In genomic region chr4:140662453-140662852, GRCm38 (mm10) we compare ENCODE assay signal across 12 mouse cellular contexts. TPM values are rescaled to one million over a fixed set of nuclear protein-coding genes. Genes with fewer than 3 reads are reported as not detected.
DNase-seq lines count a peak whose midpoint lies in the region; ATAC-seq lines count a peak whose summit lies in the region.
"Had no signal": no experiment of that assay in that cellular context is flagged by ENCODE, and none has a peak within 500 bp of the region (broad histone marks: within the 10 kb centered on the region; RNA-seq: fewer than 3 reads in every experiment).

No protein-coding gene starts in this region.

- DNase-seq in forebrain, embryonic 14.5 days (ENCODE audit: low spot score) = no peak
- no peak for DNase-seq in midbrain, embryonic 14.5 days
- DNase-seq in heart, postnatal 36 days = peak; percentile 35 to 43
- no peak for DNase-seq in layer of hippocampus, adult 18-20 months (ENCODE audit: low spot score in 2 of 2)
- no peak for DNase-seq in spleen, postnatal 10 days (ENCODE audit: low spot score in 2 of 2)
- DNase-seq: gastrocnemius, postnatal 14 days; liver, embryonic 13.5 days; right cerebral cortex, postnatal 25 days; thymus, adult 18-20 months had no signal

- no peak overlapping the region for H3K4me2 ChIP-seq in forebrain, embryonic 14.5 days (ENCODE audit: low read length)
- no peak overlapping the region for H3K4me2 ChIP-seq in forebrain, embryonic 13.5 days
- H3K4me2 ChIP-seq in midbrain, embryonic 12.5 days (replicated peaks) = no peak overlapping the region
- no peak overlapping the region for H3K4me2 ChIP-seq in midbrain, embryonic 14.5 days (ENCODE audit: low read length)
- H3K4me2 ChIP-seq in stomach, embryonic 16.5 days (ENCODE audit: low read depth, low read length) = no peak overlapping the region
- H3K4me2 ChIP-seq: liver, embryonic 13.5 days had no signal

- intact Hi-C loops in heart, postnatal 36 days (cut with DNase I) = no loop called here

- H3K4me1 ChIP-seq in forebrain, embryonic 14.5 days (ENCODE audit: control insufficient read depth, insufficient read depth, low read length) = peaks cover 12% of the 10 kb centered on the region
- peaks cover 40% of the 10 kb centered on the region for H3K4me1 ChIP-seq in forebrain, embryonic 13.5 days
- peaks cover 32% of the 10 kb centered on the region for H3K4me1 ChIP-seq in midbrain, embryonic 12.5 days
- H3K4me1 ChIP-seq in midbrain, embryonic 14.5 days (ENCODE audit: control insufficient read depth, insufficient read depth, low read length) = peaks cover 17% of the 10 kb centered on the region
- peaks cover 26% of the 10 kb centered on the region for H3K4me1 ChIP-seq in stomach, embryonic 16.5 days (ENCODE audit: control insufficient read depth, insufficient read depth, low read length)

- 56% methylated on average over 7 of the region's 7 CpGs for WGBS in forebrain, embryonic 14.5 days
- 43% methylated on average over 7 of the region's 7 CpGs for WGBS in forebrain, embryonic 13.5 days
- WGBS in midbrain, embryonic 12.5 days = 43% methylated on average over 7 of the region's 7 CpGs
- 39% methylated on average over 7 of the region's 7 CpGs for WGBS in midbrain, embryonic 14.5 days
- WGBS in stomach, embryonic 16.5 days = 32% methylated on average over 7 of the region's 7 CpGs

- ATAC-seq in forebrain, embryonic 14.5 days = no peak
- no peak for ATAC-seq in forebrain, embryonic 13.5 days
- ATAC-seq in midbrain, embryonic 12.5 days (ENCODE audit: low FRiP score, low read depth) = no peak
- no peak for ATAC-seq in midbrain, embryonic 14.5 days (ENCODE audit: low FRiP score, low TSS enrichment)
- ATAC-seq in stomach, embryonic 16.5 days (ENCODE audit: insufficient read depth, low FRiP score) = no peak

- peak overlapping the region; percentile 13; the same call in 1 of the 2 replicates for H3K9ac ChIP-seq in forebrain, embryonic 14.5 days (ENCODE audit: low read length)
- H3K9ac ChIP-seq in forebrain, embryonic 13.5 days = no peak overlapping the region
- H3K9ac ChIP-seq in midbrain, embryonic 12.5 days (replicated peaks) = 0 out of 2 replicates have a peak overlapping the region, but pooled peaks have one; percentile 4
- H3K9ac ChIP-seq in midbrain, embryonic 14.5 days (replicated peaks; ENCODE audit: low read length) = no peak overlapping the region
- peak overlapping the region; percentile 46 for H3K9ac ChIP-seq in stomach, embryonic 16.5 days (ENCODE audit: low read length)
- H3K9ac ChIP-seq: liver, embryonic 13.5 days had no signal

- no peak overlapping the region for H3K27ac ChIP-seq in forebrain, embryonic 14.5 days (ENCODE audit: low read depth, low read length)
- no peak overlapping the region for H3K27ac ChIP-seq in forebrain, embryonic 13.5 days
- H3K27ac ChIP-seq in midbrain, embryonic 12.5 days (replicated peaks) = no peak overlapping the region
- H3K27ac ChIP-seq in midbrain, embryonic 14.5 days (replicated peaks; ENCODE audit: low read depth, low read length) = no peak overlapping the region
- H3K27ac ChIP-seq in stomach, embryonic 16.5 days (ENCODE audit: low read length) = peak overlapping the region; percentile 15; the same call in 1 of the 2 replicates
- H3K27ac ChIP-seq: liver, embryonic 13.5 days had no signal

- H3K9me3 ChIP-seq in forebrain, embryonic 14.5 days (replicated peaks; ENCODE audit: control insufficient read depth, low read length) = no peaks in the 10 kb centered on the region
- no peaks in the 10 kb centered on the region for H3K9me3 ChIP-seq in forebrain, embryonic 13.5 days (replicated peaks)
- H3K9me3 ChIP-seq in midbrain, embryonic 12.5 days = no peaks in the 10 kb centered on the region
- H3K9me3 ChIP-seq in midbrain, embryonic 14.5 days (ENCODE audit: control insufficient read depth, low read length) = no peaks in the 10 kb centered on the region
- no peaks in the 10 kb centered on the region for H3K9me3 ChIP-seq in stomach, embryonic 16.5 days (replicated peaks; ENCODE audit: control insufficient read depth, low read length)
- H3K9me3 ChIP-seq: liver, embryonic 13.5 days had no signal

- no peaks in the 10 kb centered on the region for H3K36me3 ChIP-seq in forebrain, embryonic 14.5 days (ENCODE audit: control insufficient read depth, insufficient read depth, low read length)
- no peaks in the 10 kb centered on the region for H3K36me3 ChIP-seq in forebrain, embryonic 13.5 days (ENCODE audit: poor library complexity, severe bottlenecking)
- H3K36me3 ChIP-seq in midbrain, embryonic 12.5 days = no peaks in the 10 kb centered on the region
- no peaks in the 10 kb centered on the region for H3K36me3 ChIP-seq in midbrain, embryonic 14.5 days (ENCODE audit: control insufficient read depth, insufficient read depth, low read length)
- H3K36me3 ChIP-seq in stomach, embryonic 16.5 days (ENCODE audit: control insufficient read depth, insufficient read depth, low read length) = no peaks in the 10 kb centered on the region
- H3K36me3 ChIP-seq: liver, embryonic 13.5 days had no signal

- no peaks in the 10 kb centered on the region for H3K27me3 ChIP-seq in forebrain, embryonic 14.5 days (replicated peaks; ENCODE audit: control insufficient read depth, insufficient read depth, low read length)
- no peaks in the 10 kb centered on the region; the same call in 1 of the 2 replicates for H3K27me3 ChIP-seq in forebrain, embryonic 13.5 days
- H3K27me3 ChIP-seq in midbrain, embryonic 12.5 days = no peaks in the 10 kb centered on the region
- no peaks in the 10 kb centered on the region for H3K27me3 ChIP-seq in midbrain, embryonic 14.5 days (ENCODE audit: control insufficient read depth, insufficient read depth, low read length)
- no peaks in the 10 kb centered on the region for H3K27me3 ChIP-seq in stomach, embryonic 16.5 days (ENCODE audit: control insufficient read depth, insufficient read depth, low read length)

- H3K4me3 ChIP-seq in forebrain, embryonic 14.5 days (ENCODE audit: low read depth, low read length) = no peak overlapping the region
- H3K4me3 ChIP-seq in forebrain, embryonic 13.5 days = no peak overlapping the region
- H3K4me3 ChIP-seq in midbrain, embryonic 12.5 days = no peak overlapping the region
- H3K4me3 ChIP-seq in midbrain, embryonic 14.5 days (replicated peaks; ENCODE audit: low read depth, low read length) = no peak overlapping the region
- no peak overlapping the region for H3K4me3 ChIP-seq in stomach, embryonic 16.5 days (replicated peaks; ENCODE audit: low read length)
- H3K4me3 ChIP-seq: liver, embryonic 13.5 days had no signal

RNA-seq across cellular contexts. Expression of gene Arhgef10l, which starts 3.4 kb away (rescaled TPM):
- 15.0 and 17.7 TPM in 2 replicates for polyA plus RNA-seq in forebrain, embryonic 14.5 days (2014; fragmentation: Nextera tagmentation; extraction: Ambion mirVana)
- polyA plus RNA-seq in forebrain, embryonic 13.5 days (2015; fragmentation: Nextera tagmentation; extraction: Ambion mirVana) = 20.2 and 22.0 TPM in 2 replicates
- 34.2 and 36.5 TPM in 2 replicates for polyA plus RNA-seq in midbrain, embryonic 12.5 days (2016; fragmentation: Nextera tagmentation; extraction: Ambion mirVana)
- polyA plus RNA-seq in midbrain, embryonic 14.5 days (2014; fragmentation: Nextera tagmentation; extraction: Ambion mirVana) = 18.7 and 24.6 TPM in 2 replicates
- 10 to 100 TPM; 62.5 to 65.0 TPM for total RNA-seq in heart, postnatal 36 days (2021)
- 18.4 and 21.7 TPM in 2 replicates for polyA plus RNA-seq in stomach, embryonic 16.5 days (2015; fragmentation: Nextera tagmentation; extraction: Ambion mirVana)
- 10 to 100 TPM; 37.0 to 45.2 TPM for total RNA-seq in layer of hippocampus, adult 18-20 months (2021)

RNA-seq across cellular contexts. Expression of gene Rcc2, which starts 37.9 kb away (rescaled TPM):
- polyA plus RNA-seq in forebrain, embryonic 14.5 days (2014; fragmentation: Nextera tagmentation; extraction: Ambion mirVana) = 23.1 and 32.8 TPM in 2 replicates
- polyA plus RNA-seq in forebrain, embryonic 13.5 days (2015; fragmentation: Nextera tagmentation; extraction: Ambion mirVana) = 34.0 and 35.5 TPM in 2 replicates
- polyA plus RNA-seq in midbrain, embryonic 12.5 days (2016; fragmentation: Nextera tagmentation; extraction: Ambion mirVana) = 72.2 and 75.5 TPM in 2 replicates
- 21.2 and 21.5 TPM in 2 replicates for polyA plus RNA-seq in midbrain, embryonic 14.5 days (2014; fragmentation: Nextera tagmentation; extraction: Ambion mirVana)
- total RNA-seq in heart, postnatal 36 days (2021) = 10 to 100 TPM; 14.0 to 14.8 TPM
- 15.1 and 16.2 TPM in 2 replicates for polyA plus RNA-seq in stomach, embryonic 16.5 days (2015; fragmentation: Nextera tagmentation; extraction: Ambion mirVana)
- 10 to 100 TPM; 94.5 to 95.9 TPM for total RNA-seq in layer of hippocampus, adult 18-20 months (2021)

Comparison
In these comparisons a context has a peak if more than half of its experiments do, and no peak if none do; other contexts are left out.
1. H3K9ac ChIP-seq: peak in forebrain, embryonic 14.5 days (single experiment), midbrain, embryonic 12.5 days (single experiment) and stomach, embryonic 16.5 days (single experiment); none in forebrain, embryonic 13.5 days (single experiment) and midbrain, embryonic 14.5 days (single experiment).
2. DNase-seq: peak in heart, postnatal 36 days (2 of 2); none in forebrain, embryonic 14.5 days (single experiment), midbrain, embryonic 14.5 days (single experiment), layer of hippocampus, adult 18-20 months (0 of 2) and spleen, postnatal 10 days (0 of 2).